Mouse (Mus musculus) layer of hippocampus, postnatal 10 days (tissue): ENCODE measurements around the gene Ap2s1. TPM values are rescaled to one million over a fixed set of nuclear protein-coding genes. Genes with fewer than 3 reads are reported as not detected.

Experiments
- DNase-seq, 2 experiments: peaks; one replicate each; pipeline ENCODE4 v3.0.0; 2021; ENCODE audit warnings: low spot score in 2 of 2
- total RNA-seq, 2 experiments: library from RNA; stranded (reverse); gene quantifications; 2 replicates each; pipeline ENCODE4 v1.2.3; 2021

Ap2s1 gene
- total RNA-seq, 2 experiments from 2014 or later = 348 to 366 TPM

- DNase-seq = no peak
Observed at GRCm38 (mm10) chr7:16793010-16793725, 55.0 kb downstream of the Ap2s1 start.

- DNase-seq = no peak
Observed at GRCm38 (mm10) chr7:16794886-16795285, 56.7 kb downstream of the Ap2s1 start.

Other genes starting within 250 kb of the Ap2s1 start
- 100 to 1,000 TPM; 140 TPM for gene Arhgap35, start 123.4 kb upstream of the Ap2s1 start, total RNA-seq
- gene Ceacam15, start 62.7 kb upstream of the Ap2s1 start, total RNA-seq = not detected
- gene Ceacam9, start 16.5 kb upstream of the Ap2s1 start, total RNA-seq = not detected
- gene Slc1a5, start 42.9 kb downstream of the Ap2s1 start, total RNA-seq = 1 to 10 TPM; 4.0 to 4.6 TPM
- 100 to 1,000 TPM; 260 to 286 TPM for gene Strn4, start 77.5 kb downstream of the Ap2s1 start, total RNA-seq
- 10 to 100 TPM; 42.2 to 45.0 TPM for gene Fkrp, start 78.3 kb downstream of the Ap2s1 start, total RNA-seq
- 1 to 10 TPM; 7.5 to 9.9 TPM for gene Prkd2, start 104.5 kb downstream of the Ap2s1 start, total RNA-seq
- 10 to 100 TPM; 95.0 to 96.3 TPM for gene Dact3, start 136.9 kb downstream of the Ap2s1 start, total RNA-seq
- gene Gng8, start 153.4 kb downstream of the Ap2s1 start, total RNA-seq = 1 to 10 TPM in 1 of 2 experiments, under 1 TPM in 1; 0.94 to 1.3 TPM
- gene Ptgir, start 168.1 kb downstream of the Ap2s1 start, total RNA-seq = not detected
- gene Calm3, start 185.7 kb downstream of the Ap2s1 start, total RNA-seq = 1,000 to 10,000 TPM; 2,090 to 2,190 TPM
- gene Pnmal2, start 206.3 kb downstream of the Ap2s1 start, total RNA-seq = 100 to 1,000 TPM; 229 to 232 TPM
- 10 to 100 TPM; 59.8 to 62.2 TPM for gene Pnmal1, start 221.3 kb downstream of the Ap2s1 start, total RNA-seq
- gene Gm42372, start 244.7 kb downstream of the Ap2s1 start, total RNA-seq = 10 to 100 TPM; 42.9 to 44.8 TPM